Mouse (Mus musculus) ES-E14 (cell line): ENCODE results near the gene Tbc1d8.

Experiments
- CHD2 ChIP-seq: IDR thresholded peaks from 2 replicates; pipeline ENCODE4 v1.6.1; 2014; ENCODE audit warnings: mild to moderate bottlenecking, low read depth, low read length, inconsistent platforms
- HCFC1 ChIP-seq: IDR thresholded peaks from 2 replicates; pipeline ENCODE4 v1.6.1; 2012; ENCODE audit warnings: low read length, inconsistent platforms, borderline replicate concordance; ENCODE audit not compliant: insufficient read depth
- ZC3H11A ChIP-seq: IDR thresholded peaks from 2 replicates; pipeline ENCODE4 v1.6.1; 2012; ENCODE audit warnings: low read depth, mild to moderate bottlenecking, inconsistent platforms, low read length, borderline replicate concordance
- ZNF384 ChIP-seq: IDR thresholded peaks from 2 replicates; pipeline ENCODE4 v1.6.1; 2012; ENCODE audit warnings: low read depth, low read length, inconsistent platforms

GRCm38 (mm10) chr1:39373378-39373777 lies 105.2 kb downstream of the Tbc1d8 start:
- TF ChIP-seq ZC3H11A (no peak), CHD2 (no peak), ZNF384 (no peak), HCFC1 (no peak)
